Mouse (Mus musculus): ENCODE data around the gene Tcap.

Tcap gene

GRCm38 (mm10) chr11:98383261-98384030, at the start of gene Tcap:
Tcap (plus strand) TSS chr11:98383811.
- no peak for DNase-seq (ENCODE audit: low spot score)

GRCm38 (mm10) chr11:98333981-98334741, 49.5 kb upstream of the Tcap start:
- DNase-seq (ENCODE audit: low spot score), result no peak

- DNase-seq (ENCODE audit: low spot score), result no peak
These were observed 48.4 kb upstream of the Tcap start for GRCm38 (mm10) chr11:98335250-98335649.

- no peak for DNase-seq (ENCODE audit: low spot score)
These were observed 47.1 kb upstream of the Tcap start for GRCm38 (mm10) chr11:98336245-98337107.

- no peak for DNase-seq (ENCODE audit: low spot score)
These were observed 45.1 kb upstream of the Tcap start for GRCm38 (mm10) chr11:98338507-98338961.

GRCm38 (mm10) chr11:98339071-98339501, 44.5 kb upstream of the Tcap start:
- no peak for DNase-seq (ENCODE audit: low spot score)

GRCm38 (mm10) chr11:98339679-98340287, 43.8 kb upstream of the Tcap start:
- DNase-seq (ENCODE audit: low spot score), result no peak

- DNase-seq (ENCODE audit: low spot score), result no peak
These were observed 43.0 kb upstream of the Tcap start for GRCm38 (mm10) chr11:98340597-98340996.

- no peak for DNase-seq (ENCODE audit: low spot score)
These were observed 42.4 kb upstream of the Tcap start for GRCm38 (mm10) chr11:98341174-98341573.

GRCm38 (mm10) chr11:98342000-98342945, 41.3 kb upstream of the Tcap start:
- peak; percentile 82 for DNase-seq (ENCODE audit: low spot score)

GRCm38 (mm10) chr11:98345253-98345652, 38.4 kb upstream of the Tcap start:
- peak; percentile 55 for DNase-seq (ENCODE audit: low spot score)

GRCm38 (mm10) chr11:98346168-98346567, 37.4 kb upstream of the Tcap start:
- DNase-seq (ENCODE audit: low spot score), result no peak

- no peak for DNase-seq (ENCODE audit: low spot score)
These were observed 36.1 kb upstream of the Tcap start for GRCm38 (mm10) chr11:98347385-98348082.

GRCm38 (mm10) chr11:98348083-98348961, 35.3 kb upstream of the Tcap start, which contains the start of gene Ppp1r1b:
Ppp1r1b (plus strand) TSS chr11:98348404.
- peak; percentile 50 for DNase-seq (ENCODE audit: low spot score)

GRCm38 (mm10) chr11:98349308-98349707, 34.3 kb upstream of the Tcap start:
- DNase-seq (ENCODE audit: low spot score), result no peak

GRCm38 (mm10) chr11:98352272-98352990, 31.2 kb upstream of the Tcap start:
- no peak for DNase-seq (ENCODE audit: low spot score)

- DNase-seq (ENCODE audit: low spot score), result no peak
These were observed 29.9 kb upstream of the Tcap start for GRCm38 (mm10) chr11:98353651-98354211.

GRCm38 (mm10) chr11:98354445-98354844, 29.2 kb upstream of the Tcap start:
- no peak for DNase-seq (ENCODE audit: low spot score)
